Mouse (Mus musculus) midbrain, embryonic 14.5 days (tissue): ENCODE measurements around the gene Adam1b. TPM values are rescaled to one million over a fixed set of nuclear protein-coding genes. Genes with fewer than 3 reads are reported as not detected.

Experiments used
- ATAC-seq: fragments of 200-750 bp; cut with Nextera tagmentation; 2 replicates; pipeline ENCODE4 v1.8.0; 2017; ENCODE audit warnings: moderate number of reproducible peaks, moderate library complexity; ENCODE audit not compliant: low FRiP score, low TSS enrichment
- DNase-seq: peaks from one replicate; pipeline ENCODE4 v3.0.0-alpha.2; 2015
- H3K27ac ChIP-seq: fragments of 300-500 bp; sonication (generic); replicated peaks from 2 replicates; pipeline ENCODE4 v1.5.1; 2014; ENCODE audit warnings: mild to moderate bottlenecking, low read depth, low read length, moderate library complexity
- H3K27me3 ChIP-seq: fragments of 300-500 bp; sonication (generic); 2 replicates; pipeline ENCODE4 v1.6.1; 2014; ENCODE audit warnings: low read length, control low read depth, mixed read lengths; ENCODE audit not compliant: control insufficient read depth, insufficient read depth
- H3K36me3 ChIP-seq: fragments of 300-500 bp; sonication (generic); 2 replicates; pipeline ENCODE4 v1.6.1; 2014; ENCODE audit warnings: low read length, control low read depth; ENCODE audit not compliant: control insufficient read depth, insufficient read depth
- H3K4me1 ChIP-seq: fragments of 300-500 bp; sonication (generic); 2 replicates; pipeline ENCODE4 v1.6.1; 2014; ENCODE audit warnings: mild to moderate bottlenecking, antibody characterized with exemption, low read length, control low read depth; ENCODE audit not compliant: control insufficient read depth, insufficient read depth
- H3K4me2 ChIP-seq: fragments of 300-500 bp; sonication (generic); 2 replicates; pipeline ENCODE4 v1.6.1; 2014; ENCODE audit warnings: mild to moderate bottlenecking, low read length, moderate library complexity
- H3K4me3 ChIP-seq: fragments of 300-500 bp; sonication (generic); replicated peaks from 2 replicates; pipeline ENCODE4 v1.5.1; 2014; ENCODE audit warnings: low read depth, low read length
- H3K9ac ChIP-seq: fragments of 300-500 bp; sonication (generic); replicated peaks from 2 replicates; pipeline ENCODE4 v1.6.1; 2014; ENCODE audit warnings: mild to moderate bottlenecking, low read length, moderate library complexity
- H3K9me3 ChIP-seq: fragments of 300-500 bp; sonication (generic); 2 replicates; pipeline ENCODE4 v1.6.1; 2016; ENCODE audit warnings: low read length, control low read depth, mixed read lengths; ENCODE audit not compliant: control insufficient read depth
- WGBS: fragments of 180-500 bp; shearing (Covaris S2); extraction: QIAGEN DNeasy Blood & Tissue Kit; methylation state at CpG from one replicate; pipeline ENCODE4 v1.1.7; 2014; 5-methylcytosine and 5-hydroxymethylcytosine counted together
- polyA plus RNA-seq: library from polyadenylated mRNA; unstranded; fragments of >200 nt; fragmentation: Nextera tagmentation; extraction: Ambion mirVana; gene quantifications from 2 replicates; pipeline ENCODE4 v1.2.1, GENCODE M21; 2014

Adam1b gene
- polyA plus RNA-seq, 1 experiment from 2014 or later, result 0.08 TPM

DNA sequence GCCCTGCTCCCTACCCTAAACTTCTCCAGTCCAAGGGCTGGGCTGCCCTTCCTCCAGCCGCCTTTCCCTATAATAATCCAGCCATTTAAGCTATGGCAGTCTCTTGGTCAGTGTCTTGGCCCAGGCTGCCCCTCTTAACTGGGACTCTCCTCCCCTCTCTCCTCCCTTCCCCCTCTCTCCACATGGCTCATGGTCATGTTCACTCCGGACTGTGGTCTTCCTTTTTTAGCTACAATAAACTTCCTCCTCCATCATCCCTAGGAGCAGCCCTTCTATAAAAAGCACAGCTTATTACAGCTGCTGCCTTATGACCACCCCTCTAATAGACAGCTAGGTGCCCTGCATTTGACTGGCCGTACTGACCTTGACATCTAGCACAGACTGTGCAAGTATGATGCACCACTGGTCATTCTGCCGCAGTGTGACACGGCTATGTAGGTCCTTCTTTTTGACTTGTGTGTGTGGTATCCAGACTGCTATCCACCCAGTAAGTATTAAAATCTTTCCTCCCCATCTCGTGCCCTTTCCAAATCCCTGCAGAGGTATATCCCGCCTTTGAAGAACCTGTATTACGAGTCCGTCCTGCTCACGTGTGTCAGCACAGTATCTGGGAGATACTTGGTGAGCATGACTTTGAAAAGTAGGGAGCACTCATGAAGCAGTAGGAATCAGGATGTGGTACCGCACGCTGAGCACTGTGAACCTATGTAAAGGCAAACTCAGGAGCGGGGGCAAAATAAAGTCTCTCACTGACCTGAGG is 49.3 kb downstream of the Adam1b start:
- 94% methylated on average over 13 of the region's 13 CpGs for WGBS
- Histone ChIP-seq H3K4me1 (peaks cover 5% of the 10 kb centered on the region), H3K4me2 (peak overlapping the region; percentile 72; the same call in 1 of the 2 replicates), H3K9me3 (no peaks in the 10 kb centered on the region), H3K36me3 (peaks cover 10% of the 10 kb centered on the region; the same call in 1 of the 2 replicates), H3K9ac (no peak overlapping the region), H3K27me3 (no peaks in the 10 kb centered on the region), H3K4me3 (no peak overlapping the region), H3K27ac (no peak overlapping the region)
- DNase-seq (no peak), ATAC-seq (no peak)

DNA sequence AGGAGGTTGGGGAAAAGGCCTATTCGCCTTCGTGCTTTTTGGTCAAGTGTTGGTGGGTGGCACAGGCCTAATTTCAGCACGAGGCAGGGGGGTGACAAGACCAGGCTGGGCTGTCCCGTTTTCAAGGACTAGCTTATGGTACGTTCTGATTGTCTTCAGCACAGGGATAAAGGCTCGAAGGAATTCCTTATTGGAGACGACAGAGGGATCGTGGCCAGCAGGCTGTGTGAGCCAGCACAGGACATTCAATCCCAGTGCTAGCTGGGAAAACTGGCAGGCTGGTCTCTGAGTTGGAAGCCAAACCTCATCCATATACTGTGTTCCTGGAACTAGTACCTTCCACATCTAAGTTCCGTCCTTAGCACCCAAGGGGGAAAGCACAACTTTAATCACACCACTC is 50.3 kb downstream of the Adam1b start:
- WGBS, result 7% methylated on average over 9 of the region's 9 CpGs
- no peak; the same call in 1 of the 2 replicates for ATAC-seq
- H3K4me1 ChIP-seq, result peaks cover 5% of the 10 kb centered on the region
- H3K27me3 ChIP-seq, result no peaks in the 10 kb centered on the region
- H3K4me2 ChIP-seq, result peak overlapping the region; percentile 72
- peak overlapping the region; percentile 96 for H3K27ac ChIP-seq
- no peak for DNase-seq
- H3K36me3 ChIP-seq, result peaks cover 18% of the 10 kb centered on the region
- peak overlapping the region; percentile 98 for H3K9ac ChIP-seq
- peak overlapping the region; percentile 95 for H3K4me3 ChIP-seq
- no peaks in the 10 kb centered on the region for H3K9me3 ChIP-seq

GRCm38 (mm10) chr5:121452026-121452869 is 51.0 kb downstream of the Adam1b start, which contains the start of gene Erp29:
Erp29 (minus strand) TSS chr5:121452506.
- H3K9me3 ChIP-seq, result no peaks in the 10 kb centered on the region
- peak within 1 kb of the TSS; percentile 98 for H3K9ac ChIP-seq
- H3K36me3 ChIP-seq, result peaks cover 25% of the 10 kb centered on the region
- peaks cover 5% of the 10 kb centered on the region for H3K4me1 ChIP-seq
- peak; percentile 99 for DNase-seq
- H3K27me3 ChIP-seq, result no peaks in the 10 kb centered on the region
- peak within 1 kb of the TSS; percentile 96 for H3K27ac ChIP-seq
- H3K4me2 ChIP-seq, result peak within 1 kb of the TSS; percentile 72
- under 1% methylated on average over 86 of the region's 97 CpGs for WGBS
- ATAC-seq, result peak; percentile 90
- H3K4me3 ChIP-seq, result peak within 1 kb of the TSS; percentile 95

DNA sequence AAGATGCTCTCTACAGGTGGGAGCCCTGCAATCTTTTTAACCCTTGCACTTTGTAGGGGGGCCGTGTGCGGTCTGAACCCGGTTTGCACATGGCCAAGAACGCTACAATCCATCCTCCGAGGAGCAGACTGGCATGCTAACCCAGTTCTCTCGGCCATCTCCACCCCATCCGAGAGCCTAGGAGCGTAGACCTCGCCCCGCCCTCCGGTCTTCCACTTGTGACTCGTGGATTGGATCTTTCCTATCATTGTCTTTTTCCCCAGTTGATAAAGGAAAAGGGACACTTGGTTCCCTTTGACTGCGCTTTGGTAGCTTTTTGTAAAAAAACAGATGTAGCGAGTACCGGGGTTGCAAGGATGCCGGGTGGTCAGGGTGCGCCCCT is 51.6 kb downstream of the Adam1b start, which contains the start of gene Tmem116:
Gene Tmem116 (plus strand): TSS at position 250 of the 382 bp plus-strand sequence.
- no peaks in the 10 kb centered on the region for H3K27me3 ChIP-seq
- peak within 1 kb of the TSS; percentile 95 for H3K4me3 ChIP-seq
- peaks cover 5% of the 10 kb centered on the region for H3K4me1 ChIP-seq
- ATAC-seq (peak; percentile 52; the same call in 1 of the 2 replicates), DNase-seq (peak; percentile 75)
- no peaks in the 10 kb centered on the region for H3K9me3 ChIP-seq
- peak within 1 kb of the TSS; percentile 96 for H3K27ac ChIP-seq
- under 1% methylated on average over 17 of the region's 17 CpGs for WGBS
- peak within 1 kb of the TSS; percentile 98 for H3K9ac ChIP-seq
- peak within 1 kb of the TSS; percentile 72 for H3K4me2 ChIP-seq
- H3K36me3 ChIP-seq, result peaks cover 31% of the 10 kb centered on the region

- Histone ChIP-seq H3K9ac (peak overlapping the region; percentile 84), H3K4me3 (peak overlapping the region; percentile 95), H3K27me3 (no peaks in the 10 kb centered on the region), H3K36me3 (peaks cover 35% of the 10 kb centered on the region), H3K9me3 (no peaks in the 10 kb centered on the region), H3K4me1 (peaks cover 5% of the 10 kb centered on the region), H3K4me2 (peak overlapping the region; percentile 72), H3K27ac (peak overlapping the region; percentile 96)
- no peak for ATAC-seq
- 25% methylated on average over 8 of the region's 8 CpGs for WGBS
- DNase-seq, result peak; percentile 35
These were observed 52.0 kb downstream of the Adam1b start for GRCm38 (mm10) chr5:121451203-121451602.

DNA sequence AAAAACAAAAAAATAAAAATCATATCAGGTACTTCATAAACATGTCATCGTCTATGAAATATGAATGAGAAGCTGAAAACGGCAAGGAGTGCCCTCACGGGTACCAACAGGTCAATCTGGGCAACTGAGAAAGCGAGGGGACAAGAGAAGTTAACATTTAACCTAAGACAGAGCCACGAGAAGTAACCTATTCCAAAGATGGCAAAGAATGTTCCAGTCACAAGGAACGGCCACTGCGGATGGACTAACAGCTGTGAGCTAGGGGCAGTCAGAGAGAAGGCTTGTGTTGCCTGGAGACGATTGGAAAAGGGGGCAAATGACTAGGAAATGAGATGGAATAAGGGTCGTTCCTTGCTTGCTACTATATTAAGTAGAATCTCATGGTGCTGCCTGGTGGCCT is 52.8 kb downstream of the Adam1b start:
- H3K4me2 ChIP-seq, result peak overlapping the region; percentile 72
- H3K9me3 ChIP-seq, result no peaks in the 10 kb centered on the region
- H3K9ac ChIP-seq, result no peak overlapping the region
- H3K27ac ChIP-seq, result no peak overlapping the region
- peaks cover 42% of the 10 kb centered on the region for H3K36me3 ChIP-seq
- no peaks in the 10 kb centered on the region for H3K27me3 ChIP-seq
- H3K4me3 ChIP-seq, result no peak overlapping the region
- no peak for DNase-seq
- peaks cover 5% of the 10 kb centered on the region for H3K4me1 ChIP-seq
- WGBS, result 86% methylated on average over 9 of the region's 9 CpGs
- no peak for ATAC-seq

Other genes with a start within 250 kb of the Adam1b start
- gene Trafd1, start 117.8 kb downstream of the Adam1b start, polyA plus RNA-seq, result 137 and 146 TPM in 2 replicates
- 42.9 and 60.7 TPM in 2 replicates for gene Naa25, start 105.5 kb downstream of the Adam1b start, polyA plus RNA-seq
- gene Tmem116, start 51.5 kb downstream of the Adam1b start, polyA plus RNA-seq, result 1.7 and 2.0 TPM in 2 replicates
- 129 and 151 TPM in 2 replicates for gene Erp29, start 50.9 kb downstream of the Adam1b start, polyA plus RNA-seq
- 6.8 and 6.9 TPM in 2 replicates for gene Adam1a, start 42.0 kb upstream of the Adam1b start, polyA plus RNA-seq
- gene Gm42878, start 42.0 kb upstream of the Adam1b start, polyA plus RNA-seq, result not detected in 2 replicates
- gene Mapkapk5, start 42.5 kb upstream of the Adam1b start, polyA plus RNA-seq, result 58.3 and 68.8 TPM in 2 replicates
- gene Aldh2, start 90.4 kb upstream of the Adam1b start, polyA plus RNA-seq, result 41.8 and 64.1 TPM in 2 replicates
- gene Acad12, start 115.5 kb upstream of the Adam1b start, polyA plus RNA-seq, result 1.2 and 1.7 TPM in 2 replicates
- gene Acad10, start 157.1 kb upstream of the Adam1b start, polyA plus RNA-seq, result 1.4 and 2.4 TPM in 2 replicates
- gene Brap, start 157.1 kb upstream of the Adam1b start, polyA plus RNA-seq, result 39.1 and 47.6 TPM in 2 replicates
- gene Atxn2, start 207.9 kb upstream of the Adam1b start, polyA plus RNA-seq, result 85.3 and 92.2 TPM in 2 replicates